Mouse (Mus musculus) limb, embryonic 14.5 days (tissue): ENCODE measurements around the gene Bcor. TPM values are rescaled to one million over a fixed set of nuclear protein-coding genes. Genes with fewer than 3 reads are reported as not detected.

ENCODE experiments used
- ATAC-seq: fragments of 200-750 bp; cut with Nextera tagmentation; 2 replicates; pipeline ENCODE4 v1.8.0; 2017; ENCODE audit warnings: low read depth, moderate number of reproducible peaks, moderate TSS enrichment; ENCODE audit not compliant: low FRiP score
- DNase-seq: peaks from one replicate; pipeline ENCODE4 v3.0.0-alpha.2; 2015; ENCODE audit warnings: low spot score
- H3K27ac ChIP-seq: fragments of 300-500 bp; sonication (generic); replicated peaks from 2 replicates; pipeline ENCODE4 v1.5.1; 2014; ENCODE audit warnings: low read depth, mild to moderate bottlenecking, low read length, moderate library complexity, mixed read lengths
- H3K27me3 ChIP-seq: fragments of 300-500 bp; sonication (generic); 2 replicates; pipeline ENCODE4 v1.6.1; 2014; ENCODE audit warnings: low read length, mixed read lengths; ENCODE audit not compliant: control insufficient read depth, insufficient read depth
- H3K36me3 ChIP-seq: fragments of 300-500 bp; sonication (generic); 2 replicates; pipeline ENCODE4 v1.6.1; 2014; ENCODE audit warnings: mild to moderate bottlenecking, low read length, moderate library complexity, mixed read lengths; ENCODE audit not compliant: control insufficient read depth, insufficient read depth
- H3K4me1 ChIP-seq: fragments of 300-500 bp; sonication (generic); 2 replicates; pipeline ENCODE4 v1.6.1; 2014; ENCODE audit warnings: antibody characterized with exemption, low read length, mixed read lengths; ENCODE audit not compliant: control insufficient read depth, insufficient read depth
- H3K4me2 ChIP-seq: fragments of 300-500 bp; sonication (generic); replicated peaks from 2 replicates; pipeline ENCODE4 v1.6.1; 2014; ENCODE audit warnings: low read depth, mild to moderate bottlenecking, low read length, moderate library complexity; ENCODE audit not compliant: severe bottlenecking
- H3K4me3 ChIP-seq: fragments of 300-500 bp; sonication (generic); replicated peaks from 2 replicates; pipeline ENCODE4 v1.5.1; 2014; ENCODE audit warnings: low read length
- H3K9ac ChIP-seq: fragments of 300-500 bp; sonication (generic); 2 replicates; pipeline ENCODE4 v1.6.1; 2014; ENCODE audit warnings: mild to moderate bottlenecking, low read depth, low read length, moderate library complexity; ENCODE audit not compliant: severe bottlenecking
- H3K9me3 ChIP-seq: fragments of 300-500 bp; sonication (generic); 2 replicates; pipeline ENCODE4 v1.6.1; 2016; ENCODE audit warnings: low read length; ENCODE audit not compliant: control insufficient read depth
- POLR2A ChIP-seq: fragments of 200-500 bp; IDR thresholded peaks from 2 replicates; pipeline ENCODE4 v1.8.0; 2012; ENCODE audit warnings: inconsistent platforms, mild to moderate bottlenecking, moderate library complexity, borderline replicate concordance; ENCODE audit not compliant: insufficient read depth, insufficient read length; ENCODE audit errors: extremely low read depth
- WGBS: fragments of 180-500 bp; shearing (Covaris S2); extraction: QIAGEN DNeasy Blood & Tissue Kit; methylation state at CpG from one replicate; pipeline ENCODE4 v1.1.7; 2014; 5-methylcytosine and 5-hydroxymethylcytosine counted together
- polyA plus RNA-seq, 2 experiments: library from polyadenylated mRNA; depleted of rRNA in 1 of 2; stranded (reverse) in 1 of 2; unstranded in 1 of 2; fragments of >200 nt; fragmentation: Nextera tagmentation in 1 of 2; extraction: Ambion mirVana in 1 of 2; gene quantifications; 2 replicates each; pipeline versions ENCODE4 v1.2.1 to v1.2.3; 2012 to 2014

The Bcor gene
- polyA plus RNA-seq (2012; rRNA removed) (20.0 and 22.5 TPM in 2 replicates), polyA plus RNA-seq (2014; fragmentation: Nextera tagmentation; extraction: Ambion mirVana) (17.0 and 18.1 TPM in 2 replicates)

DNA sequence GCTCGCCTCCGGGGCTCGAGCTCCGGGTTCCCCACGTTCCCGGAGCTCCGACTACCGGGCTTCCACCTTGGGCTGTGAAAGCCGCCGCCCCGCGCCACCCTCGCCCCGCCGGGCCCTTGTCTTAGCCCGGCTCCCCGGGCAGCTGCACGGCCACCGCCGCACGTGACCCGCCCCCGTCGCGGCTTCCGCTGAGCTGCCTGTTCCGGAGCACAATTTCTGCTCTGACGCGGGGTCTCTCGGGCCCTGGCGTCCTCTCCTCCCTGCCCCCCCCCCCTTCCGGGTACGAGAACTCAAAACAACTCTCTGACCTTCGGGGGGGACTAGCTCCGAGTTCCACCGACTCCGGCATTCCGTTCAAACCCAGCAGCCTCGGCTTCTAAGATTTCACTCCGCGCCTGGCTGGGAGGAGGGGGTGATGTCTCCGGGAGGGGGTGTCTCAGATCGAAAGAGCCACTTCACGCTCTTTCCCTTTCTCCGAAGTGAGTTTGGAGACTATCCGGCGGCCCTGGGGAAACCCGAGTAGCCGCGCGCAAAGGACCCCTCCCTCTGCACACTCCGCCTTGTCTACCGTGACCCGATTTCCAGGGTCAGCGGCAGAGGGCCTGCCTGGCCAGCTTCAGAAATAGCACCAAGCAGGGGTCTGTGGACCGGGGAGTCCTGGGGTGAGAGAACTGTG is at the start of gene Bcor:
TSS of gene Bcor (minus strand) at position 375 of the 676 bp plus-strand sequence.
- WGBS: 10% methylated on average over 21 of the region's 56 CpGs
- ATAC-seq (peak; percentile 59), DNase-seq (peak; percentile 34)
- Histone ChIP-seq H3K27me3 (peaks cover 13% of the 10 kb centered on the region), H3K9me3 (no peaks in the 10 kb centered on the region), H3K4me3 (peak within 1 kb of the TSS; percentile 47), H3K27ac (peak within 1 kb of the TSS; percentile 79), H3K9ac (peak within 1 kb of the TSS; percentile 64), H3K4me1 (peaks cover 12% of the 10 kb centered on the region; the same call in 1 of the 2 replicates), H3K36me3 (no peaks in the 10 kb centered on the region), H3K4me2 (peak within 1 kb of the TSS; percentile 61)
- TF ChIP-seq POLR2A: 0 out of 2 replicates have a peak, but pooled peaks have one; percentile 34

DNA sequence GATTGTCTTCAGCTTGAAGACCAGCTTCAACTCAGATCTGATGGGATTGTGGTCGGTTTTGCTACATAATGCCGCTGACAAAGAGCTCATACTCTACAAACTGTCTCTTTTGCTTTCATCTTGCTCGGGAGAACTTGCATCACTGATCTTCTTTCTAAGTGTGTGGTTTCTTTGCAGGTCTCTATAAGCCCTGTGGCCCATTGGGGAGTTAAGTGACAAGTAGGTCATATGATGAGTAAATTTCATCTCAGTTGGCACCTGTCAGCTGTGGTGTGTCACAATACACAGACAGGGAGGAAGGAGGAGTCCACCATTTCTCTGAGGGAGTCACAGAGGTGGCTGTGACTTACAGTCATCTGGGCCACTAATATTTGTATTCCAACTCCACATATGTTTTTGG is 42.8 kb upstream of the Bcor start:
- WGBS: 79% methylated on average over 3 of the region's 3 CpGs

DNA sequence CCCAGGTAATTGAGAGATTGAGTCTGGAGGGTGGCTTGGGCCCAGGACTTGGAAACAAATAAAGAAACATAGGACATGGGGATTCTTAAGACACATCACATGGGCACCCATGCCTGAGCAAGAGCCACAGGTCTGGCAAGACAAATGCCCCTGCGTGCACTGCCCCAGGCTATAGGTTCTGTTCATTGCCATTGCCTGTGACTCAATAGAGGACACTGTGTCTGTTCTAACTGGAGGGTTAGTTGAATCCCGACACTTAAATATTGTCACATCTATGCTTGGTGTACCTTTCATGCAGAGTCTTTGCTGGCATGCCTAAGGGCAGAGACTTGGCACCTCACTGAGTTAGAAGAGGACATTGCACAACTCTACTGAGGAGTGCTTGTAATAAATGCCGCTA is 41.0 kb upstream of the Bcor start:
- DNase-seq (no peak), ATAC-seq (no peak)
- no peaks in the 10 kb centered on the region for H3K9me3 ChIP-seq
- H3K36me3 ChIP-seq: no peaks in the 10 kb centered on the region
- no peak overlapping the region for H3K4me2 ChIP-seq
- TF ChIP-seq POLR2A: no peak
- no peak overlapping the region for H3K27ac ChIP-seq
- WGBS: 86% methylated on average over 3 of the region's 3 CpGs
- H3K4me1 ChIP-seq: no peaks in the 10 kb centered on the region
- no peaks in the 10 kb centered on the region for H3K27me3 ChIP-seq
- H3K9ac ChIP-seq: no peak overlapping the region
- H3K4me3 ChIP-seq: no peak overlapping the region

More for the DNA sequence above, 42.8 kb upstream of the Bcor start:
- no peak overlapping the region for H3K4me3 ChIP-seq
- H3K9ac ChIP-seq: no peak overlapping the region
- no peaks in the 10 kb centered on the region for H3K9me3 ChIP-seq
- ATAC-seq (no peak), DNase-seq (no peak)
- H3K27ac ChIP-seq: no peak overlapping the region
- no peak for TF ChIP-seq POLR2A
- H3K36me3 ChIP-seq: no peaks in the 10 kb centered on the region
- no peak overlapping the region for H3K4me2 ChIP-seq
- H3K27me3 ChIP-seq: no peaks in the 10 kb centered on the region
- H3K4me1 ChIP-seq: no peaks in the 10 kb centered on the region

DNA sequence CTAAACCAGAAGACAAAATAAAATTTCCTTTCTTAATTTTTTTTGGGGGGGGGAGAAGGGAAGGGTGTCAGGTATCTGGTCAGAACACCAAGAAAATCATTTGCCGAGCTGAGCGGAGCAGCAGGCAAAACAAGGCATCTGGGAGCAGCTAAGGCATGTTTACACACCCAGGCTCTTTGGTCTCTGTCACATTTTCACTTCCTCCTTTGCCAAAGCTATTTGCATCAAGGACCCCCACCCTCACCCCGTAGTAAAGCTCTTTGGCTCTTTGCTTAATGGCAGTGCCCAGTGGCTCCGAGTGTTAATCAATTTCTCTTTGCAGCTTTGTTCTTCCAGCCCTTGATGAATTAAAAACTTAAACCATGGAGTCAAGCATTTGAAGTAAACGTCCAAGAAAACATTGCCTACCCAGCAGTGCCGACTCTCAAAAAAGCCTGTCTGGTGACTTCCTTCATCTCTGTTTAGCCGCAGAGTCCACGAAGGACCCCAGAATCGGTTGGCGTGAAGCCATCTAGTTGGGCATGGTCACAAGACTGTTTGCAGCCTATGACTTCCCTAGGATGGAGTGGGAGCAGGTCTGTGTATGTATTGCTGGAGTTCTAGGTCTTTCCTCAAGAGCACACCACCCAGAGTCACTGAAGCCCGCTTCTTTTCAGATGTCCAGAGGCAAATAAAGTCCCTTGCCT is 35.2 kb upstream of the Bcor start:
- Histone ChIP-seq H3K27me3 (no peaks in the 10 kb centered on the region), H3K27ac (no peak overlapping the region)
- no peak for TF ChIP-seq POLR2A

DNA sequence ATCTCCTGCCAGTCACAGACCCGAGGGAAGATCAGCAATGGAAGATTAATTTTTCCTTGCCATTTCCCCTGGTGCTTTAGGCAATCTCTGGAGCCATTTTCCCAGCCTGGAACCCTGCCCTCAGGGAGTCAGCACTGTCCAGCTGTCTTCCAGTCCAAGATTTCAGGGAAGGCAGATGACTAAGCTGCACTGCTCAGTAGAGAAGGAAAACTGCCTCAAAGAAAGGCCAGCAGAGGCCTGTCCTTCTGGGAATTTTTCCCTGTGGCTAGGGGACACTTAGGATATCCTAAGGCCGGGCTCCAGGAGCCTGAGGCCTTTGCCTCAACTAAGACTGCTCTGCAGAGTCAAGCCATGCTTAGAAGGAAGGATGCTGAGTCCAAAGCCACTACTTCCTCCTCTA is 32.2 kb upstream of the Bcor start:
- H3K27ac ChIP-seq: no peak overlapping the region
- H3K9ac ChIP-seq: no peak overlapping the region
- H3K9me3 ChIP-seq: no peaks in the 10 kb centered on the region
- H3K4me1 ChIP-seq: no peaks in the 10 kb centered on the region
- DNase-seq: no peak
- 61% methylated on average over 2 of the region's 2 CpGs for WGBS
- H3K36me3 ChIP-seq: no peaks in the 10 kb centered on the region
- H3K4me2 ChIP-seq: no peak overlapping the region
- no peak overlapping the region for H3K4me3 ChIP-seq
- no peak for TF ChIP-seq POLR2A
- ATAC-seq: no peak
- no peaks in the 10 kb centered on the region for H3K27me3 ChIP-seq

More for the DNA sequence above, 35.2 kb upstream of the Bcor start:
- Histone ChIP-seq H3K4me2 (no peak overlapping the region), H3K36me3 (no peaks in the 10 kb centered on the region), H3K4me3 (no peak overlapping the region), H3K4me1 (no peaks in the 10 kb centered on the region), H3K9ac (no peak overlapping the region), H3K9me3 (no peaks in the 10 kb centered on the region)
- ATAC-seq (no peak), DNase-seq (no peak)
- 64% methylated on average over 11 of the region's 11 CpGs for WGBS
